Mouse (Mus musculus): Measurements from ENCODE around the gene AU040320. TPM values are rescaled to one million over a fixed set of nuclear protein-coding genes. Genes with fewer than 3 reads are reported as not detected.

AU040320 gene
- polyA plus RNA-seq, 1 experiment = 10.1 TPM

DNA sequence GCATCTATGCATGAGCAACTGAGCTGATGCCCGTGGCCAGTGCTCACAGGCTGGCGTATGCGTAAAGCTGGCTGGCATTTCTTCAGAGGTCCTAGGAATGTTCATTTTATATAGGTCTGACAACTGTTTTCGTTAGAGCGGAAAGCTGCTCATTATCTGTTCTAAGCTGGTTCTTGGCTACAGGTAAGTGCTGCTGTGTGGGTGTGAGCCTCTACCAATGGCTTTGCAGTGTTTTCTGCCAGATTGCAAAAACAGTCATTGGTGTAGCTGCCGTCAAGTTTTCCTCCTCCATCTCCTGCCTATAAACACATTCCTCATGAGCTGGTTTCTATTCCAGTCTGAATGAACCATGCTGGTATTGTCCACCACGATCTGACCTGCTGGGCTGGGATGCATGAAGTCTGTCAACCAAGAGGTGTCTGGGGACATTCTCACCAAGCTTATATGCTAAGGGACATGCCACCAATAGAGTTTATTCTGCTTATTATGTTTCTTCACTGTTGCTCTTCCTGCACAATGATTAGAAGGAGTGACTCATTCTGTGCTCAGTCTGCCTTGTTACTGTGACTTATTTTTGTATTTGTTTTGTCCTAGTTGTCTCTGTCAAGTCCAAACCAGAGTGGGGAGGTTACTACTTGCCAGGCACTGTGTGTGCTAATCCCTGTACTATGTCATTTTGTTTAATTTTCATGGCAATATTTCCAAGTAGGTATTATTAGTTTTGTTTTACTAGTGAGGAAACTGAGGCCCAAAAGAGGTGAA lies 39.2 kb downstream of the AU040320 start:
- TF ChIP-seq EP300 (IDR thresholded peaks at IDR 0.05; ENCODE audit: insufficient read depth, low read depth, low read length) (no peak), CTCF (IDR thresholded peaks at IDR 0.05; ENCODE audit: low read depth, low read length) (no peak), POLR2A (IDR thresholded peaks at IDR 0.05; ENCODE audit: insufficient read depth, low read length) (no peak)
- no peaks in the 10 kb centered on the region for H3K27me3 ChIP-seq (ENCODE audit: control insufficient read depth, insufficient read depth, low read length, poor library complexity, severe bottlenecking)

DNA sequence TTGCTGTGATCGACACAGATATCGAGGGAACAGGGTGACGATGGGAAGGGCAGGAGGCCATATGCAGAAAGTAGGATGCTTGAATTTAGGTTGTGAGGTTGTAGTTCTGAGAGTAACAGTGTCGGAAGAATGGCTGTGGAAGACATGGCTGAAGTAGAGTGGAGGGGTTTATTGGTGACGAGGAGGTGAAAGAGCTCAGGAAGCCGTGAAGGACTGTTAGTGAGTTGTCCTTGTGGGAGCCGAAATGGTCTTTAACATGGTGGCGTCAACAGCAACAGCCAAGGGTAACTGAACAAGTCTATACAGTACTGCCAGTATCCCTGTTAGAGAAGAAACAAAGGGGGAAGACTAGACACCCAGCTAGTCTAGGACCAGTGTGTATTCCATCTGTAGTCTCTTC lies 48.8 kb downstream of the AU040320 start:
- TF ChIP-seq POLR2A (IDR thresholded peaks at IDR 0.05; ENCODE audit: insufficient read depth, low read length) (no peak), CTCF (IDR thresholded peaks at IDR 0.05; ENCODE audit: low read depth, low read length) (no peak), EP300 (IDR thresholded peaks at IDR 0.05; ENCODE audit: insufficient read depth, low read depth, low read length) (no peak)
- Histone ChIP-seq H3K36me3 (ENCODE audit: control insufficient read depth, insufficient read depth, low read length, poor library complexity, severe bottlenecking) (no peaks in the 10 kb centered on the region), H3K4me1 (ENCODE audit: control insufficient read depth, insufficient read depth, low read length) (peaks cover 3% of the 10 kb centered on the region), H3K27ac (ENCODE audit: insufficient read depth, low read length) (no peak overlapping the region), H3K9me3 (replicated peaks; ENCODE audit: control insufficient read depth, insufficient read depth, low read length, poor library complexity, severe bottlenecking) (no peaks in the 10 kb centered on the region; the same call in 1 of the 2 replicates), H3K27me3 (ENCODE audit: control insufficient read depth, insufficient read depth, low read length, poor library complexity, severe bottlenecking) (no peaks in the 10 kb centered on the region), H3K9ac (ENCODE audit: low read depth, poor library complexity, severe bottlenecking) (no peak overlapping the region), H3K4me3 (ENCODE audit: low read depth, low read length) (no peak overlapping the region)

More for the DNA sequence above, 39.2 kb downstream of the AU040320 start:
- Histone ChIP-seq H3K36me3 (ENCODE audit: control insufficient read depth, insufficient read depth, low read length, poor library complexity, severe bottlenecking) (no peaks in the 10 kb centered on the region), H3K9ac (ENCODE audit: low read depth, poor library complexity, severe bottlenecking) (no peak overlapping the region), H3K4me3 (ENCODE audit: low read depth, low read length) (no peak overlapping the region), H3K9me3 (replicated peaks; ENCODE audit: control insufficient read depth, insufficient read depth, low read length, poor library complexity, severe bottlenecking) (no peaks in the 10 kb centered on the region), H3K4me1 (ENCODE audit: control insufficient read depth, insufficient read depth, low read length) (no peaks in the 10 kb centered on the region), H3K27ac (ENCODE audit: insufficient read depth, low read length) (no peak overlapping the region)

DNA sequence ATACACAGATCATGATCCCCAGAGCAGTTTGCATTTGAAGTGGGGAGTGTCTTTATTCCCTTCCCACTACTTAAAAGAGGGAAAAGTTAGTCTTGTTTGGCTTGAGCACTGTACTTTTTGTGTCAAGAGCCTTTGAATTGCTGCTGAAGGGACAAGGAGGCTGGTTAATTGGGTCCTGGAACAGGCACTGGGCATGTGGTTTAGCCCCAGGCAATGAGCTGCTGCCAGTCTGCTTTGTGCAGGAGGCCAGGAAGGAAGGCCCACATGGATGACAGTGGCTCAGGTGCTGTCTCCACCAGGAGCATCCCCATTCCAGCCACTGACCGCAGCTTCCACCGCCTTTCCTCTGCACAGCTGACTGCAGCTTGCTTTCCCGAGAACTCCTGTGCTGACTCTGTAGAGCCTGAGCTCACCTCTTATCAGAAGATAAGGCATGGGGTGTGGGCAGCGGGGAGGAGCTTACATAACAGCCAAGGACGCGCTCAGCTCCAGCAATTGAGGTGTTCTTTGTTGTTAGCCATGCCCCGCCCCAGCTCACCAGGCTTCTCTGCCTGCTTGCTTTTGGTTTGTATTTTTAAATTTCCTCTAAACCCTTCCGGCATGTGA lies 50.0 kb downstream of the AU040320 start:
- H3K27me3 ChIP-seq (ENCODE audit: control insufficient read depth, insufficient read depth, low read length, poor library complexity, severe bottlenecking) = no peaks in the 10 kb centered on the region
- no peak overlapping the region for H3K4me3 ChIP-seq (ENCODE audit: low read depth, low read length)
- H3K36me3 ChIP-seq (ENCODE audit: control insufficient read depth, insufficient read depth, low read length, poor library complexity, severe bottlenecking) = no peaks in the 10 kb centered on the region
- no peaks in the 10 kb centered on the region; the same call in 1 of the 2 replicates for H3K9me3 ChIP-seq (replicated peaks; ENCODE audit: control insufficient read depth, insufficient read depth, low read length, poor library complexity, severe bottlenecking)
- H3K4me1 ChIP-seq (ENCODE audit: control insufficient read depth, insufficient read depth, low read length) = peaks cover 3% of the 10 kb centered on the region
- H3K9ac ChIP-seq (ENCODE audit: low read depth, poor library complexity, severe bottlenecking) = no peak overlapping the region
- H3K27ac ChIP-seq (ENCODE audit: insufficient read depth, low read length) = no peak overlapping the region; the same call in 1 of the 2 replicates
- no peak for TF ChIP-seq CTCF (IDR thresholded peaks at IDR 0.05; ENCODE audit: low read depth, low read length)
- no peak for TF ChIP-seq POLR2A (IDR thresholded peaks at IDR 0.05; ENCODE audit: insufficient read depth, low read length)
- no peak for TF ChIP-seq EP300 (IDR thresholded peaks at IDR 0.05; ENCODE audit: insufficient read depth, low read depth, low read length)

DNA sequence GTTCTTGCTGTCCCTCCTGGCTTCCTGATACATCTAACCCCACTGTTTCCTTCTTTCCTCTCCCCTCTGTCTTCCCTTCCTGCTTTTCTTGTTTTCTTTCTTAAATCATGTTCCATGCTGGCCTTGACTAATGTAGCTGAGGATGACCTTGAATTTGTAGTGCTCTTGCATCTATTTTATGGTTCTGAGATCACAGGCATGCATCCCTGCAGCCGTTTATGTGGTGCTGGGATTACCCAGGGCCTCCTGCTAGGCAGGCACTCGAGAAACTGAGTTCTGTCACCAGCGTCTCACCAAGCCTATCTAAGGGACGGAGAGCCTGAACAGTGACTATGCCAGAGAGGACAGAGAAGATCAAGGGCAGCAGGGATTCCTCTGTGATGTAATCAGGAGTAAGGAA lies 52.4 kb downstream of the AU040320 start:
- TF ChIP-seq EP300 (IDR thresholded peaks at IDR 0.05; ENCODE audit: insufficient read depth, low read depth, low read length) = no peak
- peaks cover 3% of the 10 kb centered on the region for H3K4me1 ChIP-seq (ENCODE audit: control insufficient read depth, insufficient read depth, low read length)

GRCm38 (mm10) chr4:126806692-126807427 lies 53.5 kb downstream of the AU040320 start:
- Histone ChIP-seq H3K9me3 (replicated peaks; ENCODE audit: control insufficient read depth, insufficient read depth, low read length, poor library complexity, severe bottlenecking) (no peaks in the 10 kb centered on the region; the same call in 1 of the 2 replicates), H3K4me1 (ENCODE audit: control insufficient read depth, insufficient read depth, low read length) (peaks cover 3% of the 10 kb centered on the region), H3K27ac (ENCODE audit: insufficient read depth, low read length) (no peak overlapping the region), H3K36me3 (ENCODE audit: control insufficient read depth, insufficient read depth, low read length, poor library complexity, severe bottlenecking) (no peaks in the 10 kb centered on the region), H3K9ac (ENCODE audit: low read depth, poor library complexity, severe bottlenecking) (no peak overlapping the region), H3K4me3 (ENCODE audit: low read depth, low read length) (no peak overlapping the region), H3K27me3 (ENCODE audit: control insufficient read depth, insufficient read depth, low read length, poor library complexity, severe bottlenecking) (no peaks in the 10 kb centered on the region)
- TF ChIP-seq POLR2A (IDR thresholded peaks at IDR 0.05; ENCODE audit: insufficient read depth, low read length) (no peak), CTCF (IDR thresholded peaks at IDR 0.05; ENCODE audit: low read depth, low read length) (no peak), EP300 (IDR thresholded peaks at IDR 0.05; ENCODE audit: insufficient read depth, low read depth, low read length) (no peak)

More for the DNA sequence above, 52.4 kb downstream of the AU040320 start:
- Histone ChIP-seq H3K4me3 (ENCODE audit: low read depth, low read length) (no peak overlapping the region), H3K36me3 (ENCODE audit: control insufficient read depth, insufficient read depth, low read length, poor library complexity, severe bottlenecking) (no peaks in the 10 kb centered on the region), H3K27ac (ENCODE audit: insufficient read depth, low read length) (no peak overlapping the region), H3K9me3 (replicated peaks; ENCODE audit: control insufficient read depth, insufficient read depth, low read length, poor library complexity, severe bottlenecking) (no peaks in the 10 kb centered on the region; the same call in 1 of the 2 replicates), H3K9ac (ENCODE audit: low read depth, poor library complexity, severe bottlenecking) (no peak overlapping the region), H3K27me3 (ENCODE audit: control insufficient read depth, insufficient read depth, low read length, poor library complexity, severe bottlenecking) (no peaks in the 10 kb centered on the region)

Data from ES-Bruce4 (cell line).